Comparison of ENCODE assay signal across 27 mouse cellular contexts in the genomic region with DNA sequence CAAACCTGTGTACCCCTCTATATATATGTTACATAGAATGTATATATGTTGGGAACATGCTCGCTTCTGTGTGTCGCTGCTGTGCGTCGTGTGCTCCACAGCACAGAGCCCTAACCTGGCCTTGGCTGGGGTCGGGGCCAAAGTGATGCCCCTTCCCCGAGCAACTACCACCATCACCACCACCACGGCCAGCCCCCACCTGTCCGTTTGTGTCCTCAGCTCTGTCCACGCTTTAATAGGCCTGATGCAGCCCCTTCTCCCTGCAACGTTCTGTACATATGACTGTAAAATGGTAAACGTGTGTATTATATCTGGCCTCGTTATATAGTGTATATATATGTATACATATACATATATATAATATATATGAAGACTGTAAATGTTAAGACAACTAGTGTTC. TPM values are rescaled to one million over a fixed set of nuclear protein-coding genes. Genes with fewer than 3 reads are reported as not detected.
DNase-seq lines count a peak whose midpoint lies in the region; ATAC-seq lines count a peak whose summit lies in the region.
"Had no signal": no experiment of that assay in that cellular context is flagged by ENCODE, and none has a peak within 500 bp of the region (broad histone marks: within the 10 kb centered on the region; RNA-seq: fewer than 3 reads in every experiment).

No protein-coding gene starts in this region.

- peaks cover 16% of the 10 kb centered on the region for H3K4me1 ChIP-seq in forebrain, embryonic 15.5 days
- no peaks in the 10 kb centered on the region for H3K4me1 ChIP-seq in forebrain, embryonic 11.5 days (replicated peaks; ENCODE audit: control insufficient read depth, insufficient read depth, low read length)
- peaks cover 12% of the 10 kb centered on the region for H3K4me1 ChIP-seq in limb, embryonic 12.5 days (replicated peaks)
- H3K4me1 ChIP-seq in limb, embryonic 10.5 days, result peaks cover 21% of the 10 kb centered on the region
- peaks cover 7% of the 10 kb centered on the region; the same call in 1 of the 2 replicates for H3K4me1 ChIP-seq in embryonic facial prominence, embryonic 13.5 days
- H3K4me1 ChIP-seq in neural tube, embryonic 14.5 days (ENCODE audit: control insufficient read depth, insufficient read depth, low read length), result peaks cover 16% of the 10 kb centered on the region; the same call in 1 of the 2 replicates

- no peaks in the 10 kb centered on the region for H3K9me3 ChIP-seq in forebrain, embryonic 15.5 days
- H3K9me3 ChIP-seq in forebrain, embryonic 11.5 days (ENCODE audit: control insufficient read depth, low read length), result peaks cover 3% of the 10 kb centered on the region; the same call in 1 of the 2 replicates
- peaks cover 13% of the 10 kb centered on the region for H3K9me3 ChIP-seq in limb, embryonic 12.5 days
- H3K9me3 ChIP-seq in limb, embryonic 10.5 days (replicated peaks), result peaks cover 5% of the 10 kb centered on the region; the same call in 1 of the 2 replicates
- peaks cover 13% of the 10 kb centered on the region; the same call in 1 of the 2 replicates for H3K9me3 ChIP-seq in embryonic facial prominence, embryonic 13.5 days
- H3K9me3 ChIP-seq in neural tube, embryonic 14.5 days (ENCODE audit: control insufficient read depth, low read length), result no peaks in the 10 kb centered on the region
- H3K9me3 ChIP-seq: embryonic facial prominence, embryonic 15.5 days; stomach, embryonic 15.5 days had no signal

- H3K9ac ChIP-seq in forebrain, embryonic 15.5 days (replicated peaks), result no peak overlapping the region
- H3K9ac ChIP-seq in forebrain, embryonic 11.5 days (ENCODE audit: low read length), result no peak overlapping the region
- no peak overlapping the region for H3K9ac ChIP-seq in limb, embryonic 12.5 days (replicated peaks)
- no peak overlapping the region for H3K9ac ChIP-seq in embryonic facial prominence, embryonic 13.5 days
- H3K9ac ChIP-seq in neural tube, embryonic 14.5 days (replicated peaks; ENCODE audit: low read depth, low read length), result no peak overlapping the region
- H3K9ac ChIP-seq: embryonic facial prominence, embryonic 15.5 days; hindbrain, embryonic 12.5 days; liver, embryonic 12.5 days; liver, postnatal 0 days; stomach, embryonic 15.5 days had no signal

- 88% methylated on average over 12 of the region's 12 CpGs for WGBS in forebrain, embryonic 15.5 days
- WGBS in forebrain, embryonic 11.5 days, result 94% methylated on average over 12 of the region's 12 CpGs
- 90% methylated on average over 12 of the region's 12 CpGs for WGBS in limb, embryonic 12.5 days
- 92% methylated on average over 12 of the region's 12 CpGs for WGBS in limb, embryonic 10.5 days
- WGBS in embryonic facial prominence, embryonic 13.5 days, result 88% methylated on average over 12 of the region's 12 CpGs
- 88% methylated on average over 12 of the region's 12 CpGs for WGBS in neural tube, embryonic 14.5 days

- no peaks in the 10 kb centered on the region for H3K27me3 ChIP-seq in forebrain, embryonic 15.5 days
- no peaks in the 10 kb centered on the region for H3K27me3 ChIP-seq in forebrain, embryonic 11.5 days (ENCODE audit: control insufficient read depth, insufficient read depth, low read length)
- H3K27me3 ChIP-seq in limb, embryonic 12.5 days, result no peaks in the 10 kb centered on the region
- no peaks in the 10 kb centered on the region for H3K27me3 ChIP-seq in limb, embryonic 10.5 days (ENCODE audit: low read depth, poor library complexity, severe bottlenecking)
- H3K27me3 ChIP-seq in embryonic facial prominence, embryonic 13.5 days, result no peaks in the 10 kb centered on the region
- no peaks in the 10 kb centered on the region for H3K27me3 ChIP-seq in neural tube, embryonic 14.5 days (ENCODE audit: control insufficient read depth, insufficient read depth, low read length)
- H3K27me3 ChIP-seq: embryonic facial prominence, embryonic 15.5 days; hindbrain, embryonic 12.5 days; limb, embryonic 13.5 days; liver, embryonic 12.5 days; megakaryocyte, embryonic 14.5 days; stomach, embryonic 15.5 days had no signal

- peak overlapping the region; percentile 47 for H3K27ac ChIP-seq in forebrain, embryonic 15.5 days (replicated peaks)
- no peak overlapping the region for H3K27ac ChIP-seq in forebrain, embryonic 11.5 days (ENCODE audit: low read depth, low read length)
- H3K27ac ChIP-seq in limb, embryonic 12.5 days, result no peak overlapping the region
- H3K27ac ChIP-seq in limb, embryonic 10.5 days, result no peak overlapping the region
- peak overlapping the region; percentile 60; the same call in 1 of the 2 replicates for H3K27ac ChIP-seq in embryonic facial prominence, embryonic 13.5 days
- peak overlapping the region; percentile 28 for H3K27ac ChIP-seq in neural tube, embryonic 14.5 days (ENCODE audit: low read depth, low read length)
- H3K27ac ChIP-seq: embryonic facial prominence, embryonic 15.5 days; liver, embryonic 12.5 days; stomach, embryonic 15.5 days had no signal

- H3K4me3 ChIP-seq in forebrain, embryonic 15.5 days, result no peak overlapping the region
- H3K4me3 ChIP-seq in forebrain, embryonic 11.5 days (ENCODE audit: low read depth, low read length), result no peak overlapping the region
- no peak overlapping the region for H3K4me3 ChIP-seq in limb, embryonic 12.5 days (replicated peaks)
- H3K4me3 ChIP-seq in limb, embryonic 10.5 days, result no peak overlapping the region
- H3K4me3 ChIP-seq in embryonic facial prominence, embryonic 13.5 days, result no peak overlapping the region
- H3K4me3 ChIP-seq in neural tube, embryonic 14.5 days (ENCODE audit: low read depth, low read length), result no peak overlapping the region
- H3K4me3 ChIP-seq: embryonic facial prominence, embryonic 15.5 days; hindbrain, embryonic 12.5 days; limb, embryonic 13.5 days; liver, embryonic 12.5 days; megakaryocyte, embryonic 14.5 days; stomach, embryonic 15.5 days had no signal

- no peak for DNase-seq in forebrain, embryonic 11.5 days (ENCODE audit: low spot score)
- no peak for DNase-seq in limb, embryonic 10.5 days (ENCODE audit: low spot score)
- no peak for DNase-seq in gastrocnemius, adult 18-20 months (ENCODE audit: low spot score)
- DNase-seq: cerebellum, adult 11-12 months; cerebellum, adult 9-11 months; embryo, embryonic 11 days; gastrocnemius, postnatal 14 days; heart, postnatal 14 days; kidney, adult 9 months; kidney, postnatal 10 days; layer of hippocampus, adult 9-11 months; liver, postnatal 0 days; lung, postnatal 4 days; midbrain, embryonic 14.5 days; right cerebral cortex, postnatal 14 days had no signal

- no peak for ATAC-seq in forebrain, embryonic 15.5 days (replicated peaks)
- ATAC-seq in forebrain, embryonic 11.5 days (replicated peaks; ENCODE audit: low FRiP score), result no peak
- ATAC-seq in limb, embryonic 12.5 days (ENCODE audit: insufficient number of reproducible peaks, insufficient read depth, low FRiP score, low TSS enrichment, low read depth), result 0 out of 2 replicates have a peak, but pooled peaks have one; percentile 11
- ATAC-seq in embryonic facial prominence, embryonic 13.5 days (ENCODE audit: insufficient number of reproducible peaks, insufficient read depth, low FRiP score, low TSS enrichment, low read depth), result no peak
- ATAC-seq in neural tube, embryonic 14.5 days (ENCODE audit: low read depth), result no peak
- ATAC-seq: forebrain, embryonic 16.5 days; intestine, postnatal 0 days; liver, embryonic 12.5 days; liver, postnatal 0 days had no signal

- H3K4me2 ChIP-seq in forebrain, embryonic 15.5 days (replicated peaks), result no peak overlapping the region
- H3K4me2 ChIP-seq in forebrain, embryonic 11.5 days (ENCODE audit: low read depth, low read length, severe bottlenecking), result no peak overlapping the region
- no peak overlapping the region for H3K4me2 ChIP-seq in limb, embryonic 12.5 days
- no peak overlapping the region for H3K4me2 ChIP-seq in embryonic facial prominence, embryonic 13.5 days
- no peak overlapping the region for H3K4me2 ChIP-seq in neural tube, embryonic 14.5 days (ENCODE audit: low read depth, low read length)
- H3K4me2 ChIP-seq: embryonic facial prominence, embryonic 15.5 days; hindbrain, embryonic 12.5 days; limb, embryonic 13.5 days; liver, embryonic 12.5 days; stomach, embryonic 15.5 days had no signal

- peaks cover 69% of the 10 kb centered on the region for H3K36me3 ChIP-seq in forebrain, embryonic 15.5 days
- H3K36me3 ChIP-seq in forebrain, embryonic 11.5 days (ENCODE audit: control insufficient read depth, insufficient read depth, low read length), result peaks cover 14% of the 10 kb centered on the region
- peaks cover 96% of the 10 kb centered on the region for H3K36me3 ChIP-seq in limb, embryonic 12.5 days
- peaks cover 98% of the 10 kb centered on the region for H3K36me3 ChIP-seq in limb, embryonic 10.5 days
- H3K36me3 ChIP-seq in embryonic facial prominence, embryonic 13.5 days, result peaks cover 89% of the 10 kb centered on the region
- peaks cover 41% of the 10 kb centered on the region for H3K36me3 ChIP-seq in neural tube, embryonic 14.5 days (ENCODE audit: control insufficient read depth, insufficient read depth, low read length)

RNA-seq across cellular contexts. Expression of gene Srebf1, which starts 23.7 kb away (rescaled TPM):
- polyA plus RNA-seq in forebrain, embryonic 15.5 days (2015; fragmentation: Nextera tagmentation; extraction: Ambion mirVana), result 48.2 and 52.7 TPM in 2 replicates
- polyA plus RNA-seq in forebrain, embryonic 11.5 days (2014; fragmentation: Nextera tagmentation; extraction: Ambion mirVana), result 63.9 and 68.7 TPM in 2 replicates
- polyA plus RNA-seq in limb, embryonic 12.5 days (2016; fragmentation: Nextera tagmentation; extraction: Ambion mirVana), result 54.1 and 61.2 TPM in 2 replicates
- 56.2 and 56.6 TPM in 2 replicates for polyA plus RNA-seq in limb, embryonic 10.5 days (2016; fragmentation: Nextera tagmentation; extraction: Ambion mirVana)
- polyA plus RNA-seq in embryonic facial prominence, embryonic 13.5 days (2015; fragmentation: Nextera tagmentation; extraction: Ambion mirVana), result 59.1 and 61.9 TPM in 2 replicates
- 38.5 and 41.3 TPM in 2 replicates for polyA plus RNA-seq in neural tube, embryonic 14.5 days (2014; fragmentation: Nextera tagmentation; extraction: Ambion mirVana)
- total RNA-seq in gastrocnemius, adult 18-20 months (2021), result 10 to 100 TPM; 32.4 to 35.9 TPM

Comparison
In these comparisons a context has a peak if more than half of its experiments do, and no peak if none do; other contexts are left out.
1. H3K27ac ChIP-seq: peak in forebrain, embryonic 15.5 days (single experiment), embryonic facial prominence, embryonic 13.5 days (single experiment) and neural tube, embryonic 14.5 days (single experiment); none in forebrain, embryonic 11.5 days (single experiment), limb, embryonic 12.5 days (single experiment) and limb, embryonic 10.5 days (single experiment).